Mouse (Mus musculus) heart, postnatal 36 days (tissue): Measurements from ENCODE around the gene Chrnd. TPM values are rescaled to one million over a fixed set of nuclear protein-coding genes. Genes with fewer than 3 reads are reported as not detected.

Source experiments
- DNase-seq, 2 experiments: peaks; one replicate each; pipeline ENCODE4 v3.0.0; 2021 to 2022
- intact Hi-C: fragments of 180-260 bp; cut with DNase I; formaldehyde crosslinking; loops from one replicate; pipeline ENCODE4 v1.15.1; 2025
- total RNA-seq, 2 experiments: library from RNA; stranded (reverse); gene quantifications; 2 replicates each; pipeline ENCODE4 v1.2.3; 2021

Chrnd gene
- total RNA-seq, 2 experiments from 2014 or later = not detected

GRCm38 (mm10) chr1:87226409-87227159 is 36.2 kb downstream of the Chrnd start:
- DNase-seq = no peak
- intact Hi-C loops = no loop called here

DNA sequence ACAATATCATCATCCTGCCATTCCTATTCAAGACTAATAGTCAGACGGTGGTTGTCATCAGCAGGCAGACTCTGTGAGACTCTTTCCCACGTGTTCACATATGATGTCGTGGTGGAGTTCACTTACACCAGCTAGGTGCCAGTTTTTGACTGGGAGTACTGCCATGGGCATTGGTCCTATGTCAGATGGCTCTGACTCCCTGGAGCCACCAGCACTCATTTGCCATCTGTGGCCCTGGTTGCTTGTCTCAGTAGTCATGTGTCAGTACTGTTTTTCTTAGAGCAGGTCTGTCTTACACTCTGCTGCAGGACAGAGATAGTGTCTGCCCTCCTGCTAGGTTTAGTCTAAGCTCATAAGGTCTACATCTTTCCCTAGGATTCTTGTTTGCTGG is 36.7 kb downstream of the Chrnd start:
- intact Hi-C loops = no loop called here
- DNase-seq = no peak

- intact Hi-C loops = no loop called here
- DNase-seq = no peak
Measured at GRCm38 (mm10) chr1:87230606-87231005, 40.2 kb downstream of the Chrnd start.

- no peak for DNase-seq
- intact Hi-C loops = no loop called here
Measured at GRCm38 (mm10) chr1:87232197-87232596, 41.8 kb downstream of the Chrnd start.

GRCm38 (mm10) chr1:87239056-87239455 is 48.6 kb downstream of the Chrnd start:
- intact Hi-C loops = no loop called here

GRCm38 (mm10) chr1:87243021-87243420 is 52.6 kb downstream of the Chrnd start:
- no peak for DNase-seq
- intact Hi-C loops = no loop called here

More at GRCm38 (mm10) chr1:87239056-87239455, 48.6 kb downstream of the Chrnd start:
- DNase-seq = no peak

DNA sequence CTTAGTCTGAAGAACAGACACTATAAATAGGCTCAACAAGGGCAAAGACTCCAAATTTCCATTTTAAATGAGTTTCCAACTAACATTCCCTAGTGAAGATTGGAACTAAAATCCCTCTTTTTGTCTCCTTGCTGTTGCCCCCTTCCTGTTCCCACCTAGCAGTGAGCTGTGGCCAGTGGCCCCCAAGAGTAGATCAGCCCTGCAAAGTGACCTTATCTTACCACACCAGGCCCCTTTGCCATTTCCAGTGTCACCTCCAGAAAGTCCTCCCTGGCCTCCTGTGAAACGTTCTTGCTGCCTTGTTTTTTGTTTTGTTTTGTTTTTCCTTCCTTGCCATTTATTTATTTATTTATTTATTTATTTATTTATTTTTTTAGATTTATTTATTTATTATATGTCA is 55.0 kb downstream of the Chrnd start:
- no peak for DNase-seq
- intact Hi-C loops = loop anchor here (5.0 kb wide), 2 partner anchors 112 to 162 kb away; no protein-coding TSS in a partner anchor

DNA sequence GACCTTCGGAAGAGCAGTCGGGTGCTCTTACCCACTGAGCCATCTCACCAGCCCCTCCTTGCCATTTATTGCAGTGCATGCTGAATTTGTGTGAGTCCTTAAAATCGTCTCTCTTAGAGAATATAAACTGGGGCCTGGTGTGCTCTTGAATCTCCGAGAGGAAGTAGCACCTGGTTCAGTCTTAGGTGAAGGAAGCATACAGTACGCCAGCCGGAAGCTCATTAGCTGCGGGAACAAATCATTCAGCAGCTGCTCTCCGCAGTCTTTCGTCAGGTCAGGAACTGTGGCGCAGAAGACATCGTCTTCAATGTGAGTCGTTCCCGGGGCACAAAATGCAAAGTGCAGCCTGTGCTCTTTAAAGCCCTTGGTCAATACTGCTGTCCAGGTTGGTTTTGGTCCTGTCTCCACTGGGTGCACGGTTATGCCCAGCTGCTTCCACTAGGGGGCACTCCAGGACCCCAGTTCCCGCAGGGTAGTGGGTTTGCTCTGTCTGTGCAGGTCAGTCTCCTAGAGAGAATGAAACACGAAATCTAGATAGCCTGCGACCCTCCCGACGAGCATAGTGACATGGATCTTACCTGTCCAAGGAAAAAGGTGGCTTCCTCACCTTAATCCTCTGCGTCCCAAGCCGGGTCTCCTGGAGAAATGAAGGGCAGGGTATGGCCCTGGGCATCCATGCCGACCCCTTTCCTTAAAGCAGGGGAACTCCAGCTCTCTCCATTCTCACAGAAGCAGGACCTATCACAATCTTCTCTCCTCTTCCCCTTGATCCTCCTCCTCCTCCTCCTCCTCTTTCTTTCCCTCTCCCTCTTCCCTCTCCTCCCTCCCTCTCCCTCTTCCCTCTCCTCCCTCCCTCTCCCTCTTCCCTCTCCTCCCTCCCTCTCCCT is 55.8 kb downstream of the Chrnd start:
- intact Hi-C loops = loop anchor here (1.0 to 5.0 kb wide), 3 partner anchors 46 to 161 kb away; no protein-coding TSS in a partner anchor
- peak; percentile 79 for DNase-seq

Other genes with a start within 250 kb of the Chrnd start
- not detected for gene Alppl2, start 100.7 kb upstream of the Chrnd start, total RNA-seq
- gene Alpi, start 89.0 kb upstream of the Chrnd start, total RNA-seq = not detected
- gene Akp3, start 65.6 kb upstream of the Chrnd start, total RNA-seq = not detected
- not detected for gene Ecel1, start 34.1 kb upstream of the Chrnd start, total RNA-seq
- gene Prss56, start 7.3 kb upstream of the Chrnd start, total RNA-seq = not detected
- not detected for gene Chrng, start 14.1 kb downstream of the Chrnd start, total RNA-seq
- gene Eif4e2, start 23.3 kb downstream of the Chrnd start, total RNA-seq = 10 to 100 TPM; 42.9 to 50.8 TPM
- 1 to 10 TPM; 2.5 to 3.7 TPM for gene Efhd1, start 73.8 kb downstream of the Chrnd start, total RNA-seq
- gene Gigyf2, start 136.4 kb downstream of the Chrnd start, total RNA-seq = 10 to 100 TPM; 43.3 to 46.4 TPM
- gene Kcnj13, start 204.1 kb downstream of the Chrnd start, total RNA-seq = not detected